Mouse (Mus musculus) adrenal gland, adult 2 months (tissue): ENCODE data around the gene Skida1. TPM values are rescaled to one million over a fixed set of nuclear protein-coding genes. Genes with fewer than 3 reads are reported as not detected.

ENCODE experiments used
- DNase-seq: peaks from one replicate; pipeline ENCODE4 v3.0.0; 2021
- microRNA-seq, 2 experiments: library from miRNA; unstranded; fragments of <30 nt; microRNA quantifications; one replicate each; pipeline ENCODE4 v1.2.0; 2021
- polyA plus RNA-seq: library from polyadenylated mRNA; depleted of rRNA; stranded (reverse); fragments of >200 nt; gene quantifications from 2 replicates; pipeline ENCODE4 v1.2.3, GENCODE M21; 2012; rRNA removed
- total RNA-seq, 2 experiments: library from RNA; stranded (reverse); gene quantifications; 2 replicates each; pipeline ENCODE4 v1.2.3; 2021

Gene Skida1
- total and polyA plus RNA-seq, 3 experiments = 1.8 to 3.8 (median 2.3) TPM

- DNase-seq = no peak
These were observed 31.5 kb downstream of the Skida1 start for GRCm38 (mm10) chr2:18017321-18017720.

- no peak for DNase-seq
These were observed 32.2 kb downstream of the Skida1 start for GRCm38 (mm10) chr2:18016639-18017038.

GRCm38 (mm10) chr2:18015581-18015980 lies 33.3 kb downstream of the Skida1 start:
- DNase-seq = no peak

- no peak for DNase-seq
These were observed 36.0 kb downstream of the Skida1 start for GRCm38 (mm10) chr2:18012866-18013265.

GRCm38 (mm10) chr2:18011226-18011625 lies 37.6 kb downstream of the Skida1 start:
- no peak for DNase-seq

- DNase-seq = no peak
These were observed 43.7 kb downstream of the Skida1 start for GRCm38 (mm10) chr2:18005137-18005536.

- no peak for DNase-seq
These were observed 44.6 kb downstream of the Skida1 start for GRCm38 (mm10) chr2:18004286-18004685.

GRCm38 (mm10) chr2:18002306-18002705 lies 46.5 kb downstream of the Skida1 start:
- no peak for DNase-seq

GRCm38 (mm10) chr2:17996858-17997257 lies 52.0 kb downstream of the Skida1 start, which contains the start of gene H2al2a:
Gene H2al2a (minus strand): TSS chr2:17996958.
- DNase-seq = no peak

Small RNA genes lying within 50 kb of the gene (microRNA-seq; reads per million reads assigned to microRNA genes)
- gene Mir7655 = 3.3 to 6.6 reads per million in 2 experiments

Other genes starting within 250 kb of the Skida1 start
- not detected for gene H2al2a, start 52.1 kb downstream of the Skida1 start, total RNA-seq
- gene H2al2a, start 52.1 kb downstream of the Skida1 start, polyA plus RNA-seq = not detected in 2 replicates
- 1 to 10 TPM in 1 of 2 experiments, under 1 TPM in 1; 0.92 to 3.3 TPM for gene A930004D18Rik, start 11.3 kb downstream of the Skida1 start, total RNA-seq
- gene A930004D18Rik, start 11.3 kb downstream of the Skida1 start, polyA plus RNA-seq = 0.42 and 0.70 TPM in 2 replicates
- 10 to 100 TPM; 42.8 to 44.6 TPM for gene Mllt10, start 6.2 kb upstream of the Skida1 start, total RNA-seq
- gene Mllt10, start 6.2 kb upstream of the Skida1 start, polyA plus RNA-seq = 22.6 and 23.2 TPM in 2 replicates